Mouse (Mus musculus) frontal cortex, postnatal 25 days (tissue): ENCODE measurements around the gene Actrt3.

Experiments used
- DNase-seq, 2 experiments: peaks; one replicate each; pipeline ENCODE4 v3.0.0; 2022; ENCODE audit warnings: low spot score in 2 of 2

Gene Actrt3

GRCm38 (mm10) chr3:30599711-30600545 is at the start of gene Actrt3:
Gene Actrt3 (minus strand): TSS chr3:30599939.
- DNase-seq = peak in 1 of 2 experiments; percentile 43

GRCm38 (mm10) chr3:30648466-30648865 is 48.7 kb upstream of the Actrt3 start:
- DNase-seq = no peak

DNA sequence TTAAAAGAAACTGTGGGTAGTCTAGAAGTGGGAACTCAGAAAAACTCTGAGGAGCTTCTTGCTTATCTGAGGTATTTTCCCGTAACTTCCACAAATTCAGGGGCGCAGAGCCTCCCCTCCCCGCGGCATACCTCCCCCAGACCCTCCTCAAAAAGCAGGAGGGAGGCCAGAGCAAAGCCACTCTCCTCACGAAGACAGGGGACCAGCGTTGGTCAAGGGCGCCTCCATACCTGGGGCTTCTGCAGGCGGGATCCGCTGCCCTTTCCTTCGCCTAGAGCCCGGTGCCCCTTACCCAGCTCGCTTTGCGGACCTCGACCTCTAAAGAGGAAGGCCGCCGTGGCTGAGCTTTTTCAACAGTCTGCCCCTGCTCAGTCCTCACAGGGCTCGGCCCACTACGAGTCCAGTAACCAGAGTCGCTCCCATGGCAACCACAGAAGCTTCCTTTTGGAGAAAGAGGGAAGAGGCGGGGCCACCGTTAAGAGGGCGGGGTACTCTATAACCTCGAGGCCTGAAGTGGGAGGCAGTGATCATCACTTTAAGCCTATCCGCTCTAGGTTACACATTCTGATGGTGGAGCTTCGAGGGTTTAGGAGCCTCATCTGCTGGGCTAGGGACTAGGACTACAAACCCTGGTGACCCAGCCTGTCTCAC is 47.8 kb upstream of the Actrt3 start, which contains the start of gene Lrrc34:
Gene Lrrc34, minus strand, starts transcription at position 430 of the 651 bp plus-strand sequence.
- DNase-seq = no peak

DNA sequence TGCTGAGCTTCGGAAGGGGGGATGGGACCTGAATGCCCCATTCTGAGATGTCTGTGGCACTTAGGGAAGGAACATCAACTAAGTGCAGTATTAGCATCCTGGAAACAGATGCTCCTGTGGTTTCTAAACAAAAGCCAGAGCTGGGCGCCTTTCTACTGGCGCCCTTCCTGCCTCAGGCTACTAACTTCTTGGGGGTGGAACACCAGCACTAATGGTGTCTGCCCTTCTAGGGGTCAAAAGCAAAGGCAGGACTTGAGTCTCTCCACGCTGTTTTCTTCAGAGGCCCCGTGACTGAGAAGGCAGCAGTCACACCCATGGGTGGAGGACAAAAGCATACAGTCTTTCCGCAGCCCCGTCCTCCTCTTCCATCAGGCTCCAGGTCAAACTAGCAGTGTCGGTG is 47.0 kb upstream of the Actrt3 start:
- no peak for DNase-seq

GRCm38 (mm10) chr3:30644207-30644606 is 44.5 kb upstream of the Actrt3 start, which contains the start of gene Lrriq4:
Gene Lrriq4 (plus strand): TSS chr3:30644507.
- DNase-seq = no peak

GRCm38 (mm10) chr3:30635629-30636028 is 35.9 kb upstream of the Actrt3 start:
- DNase-seq = no peak

DNA sequence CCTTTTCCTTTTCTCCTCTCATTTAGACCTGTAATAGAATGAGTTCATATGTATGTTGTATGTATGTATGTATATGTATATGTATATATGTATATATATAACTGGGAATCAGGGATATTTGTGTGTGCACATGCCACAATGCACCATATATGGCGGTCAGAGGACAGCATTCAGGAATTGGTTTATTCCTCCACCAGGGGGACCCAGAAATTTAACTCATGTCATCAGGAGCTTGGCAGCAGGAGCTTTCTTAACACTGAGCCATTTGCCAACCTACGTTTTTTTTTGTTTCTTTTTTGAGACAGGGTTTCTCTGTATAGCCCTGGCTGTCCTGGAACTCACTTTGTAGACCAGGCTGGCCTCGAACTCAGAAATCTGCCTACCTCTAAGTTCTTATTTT is 33.9 kb upstream of the Actrt3 start:
- no peak for DNase-seq

GRCm38 (mm10) chr3:30620132-30620531 is 20.4 kb upstream of the Actrt3 start:
- DNase-seq = no peak

GRCm38 (mm10) chr3:30610930-30611329 is 11.2 kb upstream of the Actrt3 start:
- no peak for DNase-seq

DNA sequence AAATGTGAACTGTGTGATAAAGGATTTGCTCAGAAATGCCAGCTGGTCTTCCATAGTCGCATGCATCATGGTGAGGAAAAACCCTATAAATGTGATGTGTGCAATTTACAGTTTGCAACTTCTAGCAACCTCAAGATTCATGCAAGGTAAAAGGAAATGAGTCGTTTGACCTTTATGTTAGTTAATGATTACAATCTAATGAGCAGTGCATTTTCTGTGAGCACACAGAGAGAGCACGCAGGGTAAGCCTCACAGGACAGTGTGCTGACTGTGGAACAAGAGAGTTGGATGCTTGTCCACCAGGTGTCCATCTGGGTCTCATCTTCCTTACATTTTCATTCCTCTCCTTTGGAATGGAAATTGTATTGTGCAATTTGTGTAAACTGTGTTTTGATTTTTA is 9.3 kb upstream of the Actrt3 start:
- DNase-seq = no peak

- DNase-seq = no peak
Measured at GRCm38 (mm10) chr3:30603256-30603655, 3.5 kb upstream of the Actrt3 start.

DNA sequence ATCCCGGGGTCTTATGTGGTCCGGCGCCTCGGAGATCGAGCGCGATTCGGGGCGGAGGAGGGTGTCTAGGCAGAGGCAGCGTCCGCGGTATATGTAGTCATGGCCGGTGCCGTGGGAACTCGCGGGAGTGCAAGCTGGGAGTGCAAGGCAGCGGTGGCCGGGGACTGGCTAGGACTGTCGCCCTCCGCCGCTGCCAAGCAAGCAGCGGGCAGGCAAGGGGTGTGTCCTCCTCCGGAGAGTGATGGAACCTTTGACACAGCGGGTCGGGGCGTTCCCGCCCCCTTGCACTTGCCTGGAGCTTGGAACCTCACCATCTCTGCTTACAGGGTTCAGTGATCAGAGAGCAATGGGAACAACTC is 3.0 kb upstream of the Actrt3 start:
- DNase-seq = no peak

DNA sequence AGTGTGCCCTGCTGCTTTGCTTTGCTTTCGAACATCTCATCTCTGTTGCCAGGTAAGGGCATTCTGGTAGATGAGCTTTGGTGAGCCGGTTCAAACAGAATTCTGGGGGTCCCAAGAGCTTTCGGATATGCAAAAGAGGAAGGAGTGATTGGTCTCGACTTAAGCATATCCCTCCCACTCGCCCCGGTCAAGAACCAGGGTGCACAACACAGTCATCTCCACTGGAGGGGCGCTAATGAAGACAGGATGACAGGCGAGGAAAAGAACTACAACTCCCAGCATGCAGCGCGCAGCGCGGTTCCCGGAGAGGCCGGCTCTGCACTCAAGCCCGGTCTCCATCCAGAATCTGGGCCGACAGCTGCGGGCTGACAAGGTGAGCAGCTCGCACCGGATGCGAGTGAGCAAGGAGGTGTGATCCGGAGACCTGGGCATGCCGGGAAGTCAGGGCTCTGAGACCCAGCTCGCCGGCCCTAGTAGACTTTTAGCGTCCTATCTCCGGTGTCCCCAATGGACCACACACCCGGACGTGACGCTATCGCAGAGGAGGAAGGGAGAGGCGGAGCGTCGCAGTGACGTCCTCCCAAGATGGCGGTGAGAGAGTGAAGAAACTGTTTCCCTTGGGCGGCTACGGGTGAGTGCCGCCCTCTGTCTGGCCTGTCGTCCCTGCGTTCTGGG is 2.5 kb upstream of the Actrt3 start, which contains the start of gene Mynn:
Gene Mynn, plus strand, starts transcription at position 1 of the 675 bp plus-strand sequence.
- DNase-seq = peak; percentile 98

DNA sequence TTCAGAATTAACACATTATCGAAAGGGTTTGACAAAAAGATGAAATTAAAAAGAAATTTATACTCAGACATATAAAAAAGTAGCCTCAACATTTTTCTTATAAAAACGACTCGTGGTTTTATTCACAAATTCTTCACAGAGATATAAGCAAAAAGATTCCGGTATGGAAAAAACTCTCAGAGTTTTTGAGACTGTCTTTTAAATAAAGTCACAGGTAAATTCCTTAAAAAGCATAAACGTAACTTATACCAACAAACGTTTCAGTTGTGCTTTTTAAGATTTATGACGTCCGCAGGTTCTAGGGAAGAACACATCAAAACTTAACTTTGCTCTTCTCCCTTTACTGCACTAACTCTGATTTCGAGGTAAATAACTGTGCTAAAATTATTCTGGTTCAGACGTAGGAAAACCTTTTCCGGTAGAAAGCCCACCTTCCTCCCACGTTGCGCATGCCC is 1.9 kb upstream of the Actrt3 start:
- DNase-seq = no peak

GRCm38 (mm10) chr3:30601175-30601574 is 1.4 kb upstream of the Actrt3 start:
- peak; percentile 88 to 91 for DNase-seq

- DNase-seq = peak; percentile 19 to 32
Measured at GRCm38 (mm10) chr3:30600717-30601116, 978 bp upstream of the Actrt3 start.

- no peak for DNase-seq
Measured at GRCm38 (mm10) chr3:30597271-30597670, 2.5 kb downstream of the Actrt3 start.

DNA sequence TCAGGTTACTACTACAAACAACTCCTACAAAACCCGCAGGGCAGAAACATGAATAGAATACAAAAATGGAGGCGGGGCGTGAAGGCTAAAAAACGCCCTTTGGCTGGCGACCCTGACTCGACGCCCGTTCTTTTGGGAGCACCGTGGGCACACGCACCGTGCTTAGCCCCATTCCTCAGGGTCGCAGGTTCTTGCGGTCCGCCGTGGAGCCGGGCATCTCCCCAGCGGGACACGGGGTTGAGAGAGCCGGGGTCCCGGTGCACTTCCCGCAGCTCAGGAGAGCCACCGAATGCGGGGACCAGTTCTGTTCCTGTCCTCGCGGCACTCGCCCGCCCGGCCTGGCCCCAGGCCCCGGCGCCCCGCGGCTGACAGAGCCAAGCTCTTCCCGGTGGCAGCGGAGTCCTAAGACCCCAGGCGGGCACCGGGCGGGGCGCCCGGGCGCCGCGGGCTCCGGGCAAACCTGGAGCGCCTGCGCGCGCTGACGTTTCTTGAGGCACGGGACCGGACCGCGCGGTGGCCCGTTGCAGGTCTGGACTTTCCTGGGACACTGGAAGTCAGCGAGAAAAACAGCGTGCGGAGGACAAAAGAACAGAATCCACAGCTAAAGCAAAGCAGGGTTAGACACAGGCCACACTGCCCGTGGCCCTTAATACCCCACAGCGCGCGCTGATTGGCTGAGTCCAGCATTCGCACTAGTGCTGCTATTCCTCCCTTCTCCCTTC is 4.5 kb downstream of the Actrt3 start:
- peak; percentile 20 to 22 for DNase-seq

DNA sequence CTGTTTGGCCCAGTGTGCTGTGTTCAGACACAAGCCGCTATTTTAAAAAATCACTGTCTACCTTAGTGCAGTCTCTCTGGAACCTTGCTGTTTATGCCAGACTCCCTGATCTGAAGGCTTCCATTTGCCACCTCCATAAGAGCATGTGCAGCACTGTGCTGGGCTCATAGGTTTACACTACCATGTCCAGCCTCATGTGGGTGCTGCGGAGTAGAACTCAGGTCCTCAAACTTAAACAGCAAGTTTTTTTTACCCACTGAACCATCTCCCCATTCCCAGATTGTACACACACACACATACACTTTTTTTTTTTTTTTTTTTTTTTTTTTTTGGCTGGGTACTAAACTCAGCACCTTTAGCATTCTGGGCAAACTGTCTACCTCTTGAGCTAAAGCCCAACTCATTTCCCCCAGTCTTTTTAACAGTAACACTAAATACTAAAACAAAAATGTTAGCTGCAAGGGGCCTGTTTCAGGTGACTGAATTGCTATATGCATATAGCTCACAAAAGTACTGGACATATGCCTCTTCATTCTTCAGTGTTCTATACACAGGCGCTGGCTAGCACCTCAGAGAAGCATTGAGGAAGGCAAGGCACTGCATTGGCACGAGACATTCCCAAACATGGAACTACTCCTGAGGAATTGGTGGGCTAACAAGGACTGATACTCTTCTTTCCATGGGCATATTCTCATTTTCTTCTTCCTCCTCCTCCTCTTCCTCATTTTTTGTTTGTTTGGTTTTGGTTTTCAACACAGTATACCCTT is 5.8 kb downstream of the Actrt3 start:
- no peak for DNase-seq

GRCm38 (mm10) chr3:30592418-30592853 is 7.3 kb downstream of the Actrt3 start:
- no peak for DNase-seq

DNA sequence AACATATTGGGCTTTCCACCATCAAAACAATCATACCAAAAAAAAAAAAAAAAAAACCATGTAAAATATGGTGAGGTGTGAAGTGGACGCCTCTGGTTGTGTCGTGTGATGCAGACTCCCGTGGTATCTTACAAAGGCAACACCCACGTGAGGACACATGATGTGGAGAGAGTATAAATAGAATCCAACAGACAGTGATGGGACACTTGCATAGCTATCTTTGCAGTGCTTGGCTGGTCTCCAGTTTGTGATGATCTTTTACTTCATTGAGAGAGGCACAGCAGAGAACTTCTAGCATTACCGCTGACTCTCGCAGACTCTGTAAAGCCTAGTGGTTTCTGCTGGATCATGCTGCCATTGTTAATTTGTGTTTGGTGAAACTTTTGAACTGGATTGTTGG is 10.9 kb downstream of the Actrt3 start:
- no peak for DNase-seq
